Mouse (Mus musculus): ENCODE data around the gene Zswim8. TPM values are rescaled to one million over a fixed set of nuclear protein-coding genes. Genes with fewer than 3 reads are reported as not detected.

Zswim8 gene
- polyA plus RNA-seq (2015; fragmentation: Nextera tagmentation; extraction: Ambion mirVana), result 45.1 and 49.6 TPM in 2 replicates

GRCm38 (mm10) chr14:20707201-20708190 lies at the start of gene Zswim8:
Gene Zswim8, plus strand, starts transcription at chr14:20707552.
- peak; percentile 86 for ATAC-seq (ENCODE audit: insufficient number of reproducible peaks, insufficient read depth, low FRiP score, low TSS enrichment, low read depth)
- 1% methylated on average over 80 of the region's 80 CpGs for WGBS
- no peaks in the 10 kb centered on the region for H3K27me3 ChIP-seq
- H3K9ac ChIP-seq, result peak within 1 kb of the TSS; percentile 99
- H3K4me3 ChIP-seq, result peak within 1 kb of the TSS; percentile 100
- H3K4me1 ChIP-seq, result peaks cover 24% of the 10 kb centered on the region
- peak within 1 kb of the TSS; percentile 78 for H3K4me2 ChIP-seq
- peaks cover 36% of the 10 kb centered on the region for H3K36me3 ChIP-seq
- peak within 1 kb of the TSS; percentile 90 for H3K27ac ChIP-seq
- H3K9me3 ChIP-seq, result no peaks in the 10 kb centered on the region

GRCm38 (mm10) chr14:20658326-20658725 lies 49.0 kb upstream of the Zswim8 start:
- Histone ChIP-seq H3K9me3 (no peaks in the 10 kb centered on the region), H3K4me3 (no peak overlapping the region), H3K36me3 (no peaks in the 10 kb centered on the region), H3K9ac (no peak overlapping the region), H3K4me1 (peaks cover 17% of the 10 kb centered on the region), H3K4me2 (no peak overlapping the region), H3K27ac (no peak overlapping the region), H3K27me3 (no peaks in the 10 kb centered on the region; the same call in 1 of the 2 replicates)
- ATAC-seq (ENCODE audit: insufficient number of reproducible peaks, insufficient read depth, low FRiP score, low TSS enrichment, low read depth), result no peak

- Histone ChIP-seq H3K9me3 (no peaks in the 10 kb centered on the region), H3K9ac (no peak overlapping the region), H3K4me3 (no peak overlapping the region), H3K27ac (no peak overlapping the region), H3K4me2 (no peak overlapping the region), H3K36me3 (no peaks in the 10 kb centered on the region), H3K4me1 (peaks cover 17% of the 10 kb centered on the region), H3K27me3 (no peaks in the 10 kb centered on the region; the same call in 1 of the 2 replicates)
- no peak for ATAC-seq (ENCODE audit: insufficient number of reproducible peaks, insufficient read depth, low FRiP score, low TSS enrichment, low read depth)
- WGBS, result 89% methylated on average over 6 of the region's 6 CpGs
Measured at GRCm38 (mm10) chr14:20658902-20659301, 48.5 kb upstream of the Zswim8 start.

- no peak for ATAC-seq (ENCODE audit: insufficient number of reproducible peaks, insufficient read depth, low FRiP score, low TSS enrichment, low read depth)
- Histone ChIP-seq H3K4me2 (no peak overlapping the region), H3K27ac (no peak overlapping the region), H3K9me3 (no peaks in the 10 kb centered on the region), H3K4me1 (peaks cover 17% of the 10 kb centered on the region), H3K4me3 (no peak overlapping the region), H3K9ac (no peak overlapping the region), H3K27me3 (no peaks in the 10 kb centered on the region; the same call in 1 of the 2 replicates), H3K36me3 (no peaks in the 10 kb centered on the region)
- 95% methylated on average over 7 of the region's 7 CpGs for WGBS
Measured at GRCm38 (mm10) chr14:20659687-20660086, 47.7 kb upstream of the Zswim8 start.

GRCm38 (mm10) chr14:20660827-20661660 lies 46.3 kb upstream of the Zswim8 start:
- Histone ChIP-seq H3K27me3 (peaks cover 4% of the 10 kb centered on the region), H3K36me3 (no peaks in the 10 kb centered on the region), H3K9ac (peak overlapping the region; percentile 88), H3K4me1 (peaks cover 17% of the 10 kb centered on the region), H3K27ac (peak overlapping the region; percentile 94), H3K4me2 (peak overlapping the region; percentile 91), H3K9me3 (no peaks in the 10 kb centered on the region), H3K4me3 (peak overlapping the region; percentile 72)
- WGBS, result 2% methylated on average over 52 of the region's 52 CpGs
- ATAC-seq (ENCODE audit: insufficient number of reproducible peaks, insufficient read depth, low FRiP score, low TSS enrichment, low read depth), result peak; percentile 76

- Histone ChIP-seq H3K9ac (peak overlapping the region; percentile 88), H3K27ac (peak overlapping the region; percentile 94), H3K4me2 (peak overlapping the region; percentile 91), H3K27me3 (peaks cover 6% of the 10 kb centered on the region), H3K4me1 (peaks cover 17% of the 10 kb centered on the region), H3K4me3 (peak overlapping the region; percentile 72), H3K36me3 (no peaks in the 10 kb centered on the region), H3K9me3 (no peaks in the 10 kb centered on the region)
- 0 out of 2 replicates have a peak, but pooled peaks have one; percentile 15 for ATAC-seq (ENCODE audit: insufficient number of reproducible peaks, insufficient read depth, low FRiP score, low TSS enrichment, low read depth)
- 11% methylated on average over 19 of the region's 19 CpGs for WGBS
Measured at GRCm38 (mm10) chr14:20661661-20662331, 45.6 kb upstream of the Zswim8 start.

- WGBS, result 86% methylated on average over 3 of the region's 3 CpGs
- Histone ChIP-seq H3K4me3 (no peak overlapping the region), H3K36me3 (no peaks in the 10 kb centered on the region), H3K4me2 (peak overlapping the region; percentile 91; the same call in 1 of the 2 replicates), H3K4me1 (peaks cover 17% of the 10 kb centered on the region), H3K27ac (no peak overlapping the region; the same call in 1 of the 2 replicates), H3K9me3 (no peaks in the 10 kb centered on the region), H3K27me3 (peaks cover 6% of the 10 kb centered on the region), H3K9ac (no peak overlapping the region)
- no peak for ATAC-seq (ENCODE audit: insufficient number of reproducible peaks, insufficient read depth, low FRiP score, low TSS enrichment, low read depth)
Measured at GRCm38 (mm10) chr14:20662740-20663139, 44.6 kb upstream of the Zswim8 start.

GRCm38 (mm10) chr14:20663601-20664000 lies 43.8 kb upstream of the Zswim8 start:
- peaks cover 7% of the 10 kb centered on the region for H3K27me3 ChIP-seq
- H3K9me3 ChIP-seq, result no peaks in the 10 kb centered on the region
- no peaks in the 10 kb centered on the region for H3K36me3 ChIP-seq
- H3K4me2 ChIP-seq, result no peak overlapping the region
- ATAC-seq (ENCODE audit: insufficient number of reproducible peaks, insufficient read depth, low FRiP score, low TSS enrichment, low read depth), result no peak
- H3K27ac ChIP-seq, result no peak overlapping the region
- peaks cover 17% of the 10 kb centered on the region for H3K4me1 ChIP-seq
- H3K4me3 ChIP-seq, result no peak overlapping the region
- H3K9ac ChIP-seq, result no peak overlapping the region
- 67% methylated on average over 2 of the region's 2 CpGs for WGBS

GRCm38 (mm10) chr14:20664436-20664835 lies 42.9 kb upstream of the Zswim8 start:
- H3K27ac ChIP-seq, result no peak overlapping the region
- H3K9me3 ChIP-seq, result no peaks in the 10 kb centered on the region
- H3K36me3 ChIP-seq, result no peaks in the 10 kb centered on the region
- H3K4me1 ChIP-seq, result peaks cover 17% of the 10 kb centered on the region
- H3K27me3 ChIP-seq, result peaks cover 15% of the 10 kb centered on the region
- H3K4me2 ChIP-seq, result no peak overlapping the region
- H3K9ac ChIP-seq, result no peak overlapping the region
- no peak for ATAC-seq (ENCODE audit: insufficient number of reproducible peaks, insufficient read depth, low FRiP score, low TSS enrichment, low read depth)
- H3K4me3 ChIP-seq, result no peak overlapping the region
- WGBS, result 51% methylated on average over 3 of the region's 3 CpGs

GRCm38 (mm10) chr14:20667469-20667868 lies 39.9 kb upstream of the Zswim8 start:
- no peak overlapping the region for H3K27ac ChIP-seq

More at GRCm38 (mm10) chr14:20667469-20667868, 39.9 kb upstream of the Zswim8 start:
- no peaks in the 10 kb centered on the region for H3K36me3 ChIP-seq
- no peaks in the 10 kb centered on the region for H3K9me3 ChIP-seq
- no peak overlapping the region for H3K4me2 ChIP-seq
- no peak for ATAC-seq (ENCODE audit: insufficient number of reproducible peaks, insufficient read depth, low FRiP score, low TSS enrichment, low read depth)
- no peak overlapping the region for H3K9ac ChIP-seq
- H3K4me3 ChIP-seq, result no peak overlapping the region
- peaks cover under 1% of the 10 kb centered on the region for H3K4me1 ChIP-seq
- H3K27me3 ChIP-seq, result peaks cover 27% of the 10 kb centered on the region
- WGBS, result 65% methylated on average over 1 of the region's 1 CpGs

Data from embryonic facial prominence, embryonic 13.5 days (tissue).